Mouse (Mus musculus) midbrain, postnatal 0 days (tissue): ENCODE data around the gene Ryr2. TPM values are rescaled to one million over a fixed set of nuclear protein-coding genes. Genes with fewer than 3 reads are reported as not detected.

Experiments used
- ATAC-seq: fragments of 200-750 bp; cut with Nextera tagmentation; 2 replicates; pipeline ENCODE4 v1.8.0; 2017; ENCODE audit warnings: moderate number of reproducible peaks, mild to moderate bottlenecking, moderate TSS enrichment, moderate library complexity; ENCODE audit not compliant: low FRiP score
- DNase-seq: peaks from one replicate; pipeline ENCODE4 v3.0.0-alpha.2; 2015; ENCODE audit warnings: low spot score
- H3K27ac ChIP-seq: fragments of 300-500 bp; sonication (generic); 2 replicates; pipeline ENCODE4 v1.5.1; 2014; ENCODE audit warnings: low read depth, mild to moderate bottlenecking, low read length, mixed read lengths
- H3K27me3 ChIP-seq: fragments of 300-500 bp; sonication (generic); 2 replicates; pipeline ENCODE4 v1.6.1; 2014; ENCODE audit warnings: low read length, control low read depth, mixed read lengths; ENCODE audit not compliant: insufficient read depth
- H3K36me3 ChIP-seq: fragments of 300-500 bp; sonication (generic); 2 replicates; pipeline ENCODE4 v1.6.1; 2014; ENCODE audit warnings: low read length, control low read depth, mixed read lengths; ENCODE audit not compliant: insufficient read depth
- H3K4me1 ChIP-seq: fragments of 300-500 bp; sonication (generic); 2 replicates; pipeline ENCODE4 v1.6.1; 2014; ENCODE audit warnings: mild to moderate bottlenecking, control low read depth, antibody characterized with exemption, low read length, mixed read lengths; ENCODE audit not compliant: insufficient read depth
- H3K4me2 ChIP-seq: fragments of 300-500 bp; sonication (generic); 2 replicates; pipeline ENCODE4 v1.6.1; 2014; ENCODE audit warnings: low read depth, mild to moderate bottlenecking, low read length, mixed read lengths; ENCODE audit not compliant: poor library complexity, severe bottlenecking
- H3K4me3 ChIP-seq: fragments of 300-500 bp; sonication (generic); 2 replicates; pipeline ENCODE4 v1.5.1; 2014; ENCODE audit warnings: low read depth, mild to moderate bottlenecking, low read length, moderate library complexity
- H3K9ac ChIP-seq: fragments of 300-500 bp; sonication (generic); replicated peaks from 2 replicates; pipeline ENCODE4 v1.6.1; 2014; ENCODE audit warnings: mild to moderate bottlenecking, low read length, moderate library complexity, mixed read lengths; ENCODE audit not compliant: poor library complexity, severe bottlenecking
- H3K9me3 ChIP-seq: fragments of 300-500 bp; sonication (generic); 2 replicates; pipeline ENCODE4 v1.6.1; 2016; ENCODE audit warnings: low read length, control low read depth
- CTCF ChIP-seq: IDR thresholded peaks from 2 replicates; pipeline ENCODE4 v1.5.1; 2016; ENCODE audit warnings: antibody characterized with exemption, mild to moderate bottlenecking
- WGBS: fragments of 180-500 bp; shearing (Covaris S2); extraction: QIAGEN DNeasy Blood & Tissue Kit; methylation state at CpG from one replicate; pipeline ENCODE4 v1.1.7; 2014; 5-methylcytosine and 5-hydroxymethylcytosine counted together
- polyA plus RNA-seq: library from polyadenylated mRNA; unstranded; fragments of >200 nt; fragmentation: Nextera tagmentation; extraction: Ambion mirVana; gene quantifications from 2 replicates; pipeline ENCODE4 v1.2.1, GENCODE M21; 2015
- total RNA-seq: library from RNA; depleted of rRNA; stranded (reverse); fragments of >200 nt; gene quantifications from 2 replicates; pipeline ENCODE4 v1.2.3, GENCODE M21; 2014

Gene Ryr2
- total and polyA plus RNA-seq, 2 experiments from 2014 or later: 3.5 to 22.5 TPM

DNA sequence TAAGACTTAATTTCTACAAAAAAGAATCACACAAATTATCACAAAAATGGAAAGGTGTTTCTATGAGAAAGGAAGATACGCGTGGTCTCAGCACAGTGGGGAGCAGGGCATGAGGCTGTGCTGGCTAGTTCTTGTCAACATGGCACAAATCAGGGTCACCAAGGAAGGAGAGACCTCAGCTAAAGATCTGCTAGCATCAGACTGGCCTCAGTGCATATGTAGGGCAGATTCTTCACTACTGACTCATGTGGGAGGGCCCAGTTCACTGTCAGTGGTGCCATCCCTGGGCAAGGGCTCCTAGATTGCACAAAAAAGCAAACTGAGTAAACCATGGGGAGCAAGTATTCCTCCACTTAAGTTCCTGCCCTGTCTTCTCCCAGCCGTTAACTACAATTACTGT lies 405.0 kb downstream of the Ryr2 start:
- 91% methylated on average over 3 of the region's 3 CpGs for WGBS
- no peak for DNase-seq
- H3K4me3 ChIP-seq: no peak overlapping the region
- peaks cover 7% of the 10 kb centered on the region; the same call in 1 of the 2 replicates for H3K36me3 ChIP-seq
- no peak for TF ChIP-seq CTCF
- H3K27me3 ChIP-seq: no peaks in the 10 kb centered on the region
- no peak overlapping the region for H3K4me2 ChIP-seq
- H3K9me3 ChIP-seq: no peaks in the 10 kb centered on the region
- no peaks in the 10 kb centered on the region for H3K4me1 ChIP-seq
- ATAC-seq: no peak
- no peak overlapping the region for H3K9ac ChIP-seq
- no peak overlapping the region for H3K27ac ChIP-seq

DNA sequence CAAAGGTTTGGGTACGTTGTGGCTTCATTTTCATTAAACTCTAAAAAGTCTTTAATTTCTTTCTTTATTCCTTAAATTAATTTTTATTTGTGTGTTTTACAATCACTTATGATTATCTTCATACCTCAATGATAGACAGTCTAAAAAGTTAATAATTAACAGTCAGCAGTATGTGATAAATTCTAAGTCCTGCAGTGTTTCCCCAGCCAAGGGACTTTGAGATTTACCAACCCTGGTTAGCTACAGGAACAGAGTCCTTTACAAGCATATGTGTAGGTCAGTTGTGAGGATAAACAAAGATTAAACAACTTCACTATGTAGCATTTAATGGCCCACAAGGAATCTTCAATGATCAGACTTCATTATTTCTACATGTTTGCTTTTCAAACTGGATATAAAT lies 410.2 kb downstream of the Ryr2 start:
- Histone ChIP-seq H3K9ac (no peak overlapping the region), H3K27ac (no peak overlapping the region), H3K36me3 (peaks cover 10% of the 10 kb centered on the region), H3K9me3 (no peaks in the 10 kb centered on the region), H3K4me1 (no peaks in the 10 kb centered on the region), H3K4me2 (no peak overlapping the region), H3K4me3 (no peak overlapping the region), H3K27me3 (no peaks in the 10 kb centered on the region)
- ATAC-seq (no peak), DNase-seq (no peak)
- TF ChIP-seq CTCF: no peak
- WGBS: 81% methylated on average over 1 of the region's 1 CpGs

DNA sequence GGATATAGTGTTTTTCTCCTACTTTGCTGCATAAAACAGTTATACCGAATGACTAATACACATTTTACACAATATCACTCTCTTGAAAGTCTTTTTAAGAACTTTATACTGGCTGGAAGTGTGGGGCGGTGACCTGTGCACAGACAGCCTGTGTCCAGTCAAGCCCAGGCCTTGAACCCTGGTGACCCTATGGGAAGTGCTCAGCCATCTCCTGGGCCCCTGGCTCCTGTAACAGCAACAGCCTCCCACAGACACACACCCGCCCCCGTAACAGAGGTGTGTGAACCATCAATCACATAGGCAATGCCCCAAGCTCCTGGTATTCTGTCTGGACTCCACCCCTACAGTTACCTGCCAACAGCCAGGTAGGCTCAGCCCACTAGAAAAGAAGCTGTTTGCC lies 424.9 kb downstream of the Ryr2 start:
- H3K4me2 ChIP-seq: no peak overlapping the region
- no peaks in the 10 kb centered on the region for H3K27me3 ChIP-seq
- H3K36me3 ChIP-seq: no peaks in the 10 kb centered on the region
- no peak overlapping the region for H3K27ac ChIP-seq
- TF ChIP-seq CTCF: no peak
- ATAC-seq: no peak
- no peak overlapping the region for H3K4me3 ChIP-seq
- no peak overlapping the region for H3K9ac ChIP-seq
- H3K9me3 ChIP-seq: no peaks in the 10 kb centered on the region
- 89% methylated on average over 4 of the region's 4 CpGs for WGBS
- no peaks in the 10 kb centered on the region for H3K4me1 ChIP-seq
- no peak for DNase-seq

DNA sequence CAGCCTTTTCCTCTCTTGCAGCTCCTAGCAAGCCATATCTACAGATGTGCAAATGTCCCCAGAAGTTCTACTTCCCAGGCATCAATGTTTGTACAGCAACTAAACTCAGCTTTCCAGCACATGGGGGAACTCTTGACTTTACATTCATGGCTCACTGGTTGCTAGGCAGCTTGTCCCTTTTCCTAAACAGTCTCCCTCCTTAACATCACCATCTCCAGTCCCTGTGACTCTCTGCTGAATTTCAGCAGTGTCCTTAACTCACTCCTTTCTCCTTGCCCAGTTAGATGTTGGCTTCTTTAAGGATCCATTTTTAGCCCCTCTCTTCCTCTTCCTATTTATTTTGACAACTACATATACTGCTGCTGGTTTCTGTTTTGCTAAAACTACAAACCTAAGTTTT lies 443.9 kb downstream of the Ryr2 start:
- Histone ChIP-seq H3K9ac (no peak overlapping the region), H3K9me3 (no peaks in the 10 kb centered on the region), H3K27ac (no peak overlapping the region), H3K4me2 (no peak overlapping the region), H3K36me3 (peaks cover 2% of the 10 kb centered on the region; the same call in 1 of the 2 replicates), H3K4me1 (no peaks in the 10 kb centered on the region), H3K4me3 (no peak overlapping the region), H3K27me3 (no peaks in the 10 kb centered on the region)
- TF ChIP-seq CTCF: no peak
- DNase-seq (no peak), ATAC-seq (no peak)

DNA sequence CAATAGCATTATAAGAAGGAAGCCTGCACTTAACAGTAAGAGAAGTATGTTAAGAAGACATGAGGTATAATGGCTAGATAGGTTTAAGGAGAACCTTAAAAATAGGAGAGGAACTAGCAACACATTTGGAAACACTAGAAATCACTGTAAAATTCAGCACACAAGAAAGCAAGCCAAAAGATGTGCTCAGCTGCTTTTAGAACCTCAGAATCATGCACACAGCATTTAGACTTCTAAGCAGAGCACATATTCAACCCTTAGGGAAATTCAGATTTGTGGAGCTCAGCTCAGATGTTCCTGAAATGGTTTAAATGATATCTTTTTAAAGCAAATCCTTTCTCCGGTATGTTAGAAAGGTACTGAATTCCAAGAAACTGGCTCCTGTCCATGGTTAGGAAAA lies 461.9 kb downstream of the Ryr2 start:
- TF ChIP-seq CTCF: no peak
- Histone ChIP-seq H3K4me2 (no peak overlapping the region), H3K36me3 (peaks cover 2% of the 10 kb centered on the region; the same call in 1 of the 2 replicates), H3K9me3 (no peaks in the 10 kb centered on the region), H3K27ac (no peak overlapping the region), H3K4me1 (no peaks in the 10 kb centered on the region), H3K4me3 (no peak overlapping the region), H3K27me3 (no peaks in the 10 kb centered on the region), H3K9ac (no peak overlapping the region)
- WGBS: 87% methylated on average over 1 of the region's 1 CpGs
- no peak for DNase-seq
- no peak for ATAC-seq

DNA sequence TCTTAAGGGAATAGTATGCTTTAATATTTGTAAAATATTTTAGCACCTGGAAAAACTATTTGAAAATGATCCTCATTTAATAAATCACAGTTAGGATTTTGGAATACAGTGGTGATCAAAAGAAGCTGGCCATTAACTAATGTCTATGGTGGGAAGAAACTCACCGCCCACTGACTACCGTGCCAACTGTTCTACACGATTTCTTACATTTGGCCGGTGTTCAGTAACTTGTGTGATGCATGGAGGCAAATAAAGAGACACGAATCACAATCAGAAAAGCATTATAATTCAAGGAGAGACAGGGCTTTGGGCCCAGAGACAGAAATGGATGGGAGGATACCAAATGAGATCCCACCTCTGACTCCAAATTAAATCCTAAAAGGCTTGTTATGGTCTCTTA lies 470.4 kb downstream of the Ryr2 start:
- WGBS: 89% methylated on average over 5 of the region's 5 CpGs
- Histone ChIP-seq H3K27ac (no peak overlapping the region), H3K9ac (no peak overlapping the region), H3K27me3 (no peaks in the 10 kb centered on the region), H3K36me3 (peaks cover 7% of the 10 kb centered on the region; the same call in 1 of the 2 replicates), H3K4me1 (no peaks in the 10 kb centered on the region), H3K4me2 (no peak overlapping the region), H3K4me3 (no peak overlapping the region), H3K9me3 (no peaks in the 10 kb centered on the region)
- no peak for DNase-seq
- ATAC-seq: no peak
- TF ChIP-seq CTCF: no peak

DNA sequence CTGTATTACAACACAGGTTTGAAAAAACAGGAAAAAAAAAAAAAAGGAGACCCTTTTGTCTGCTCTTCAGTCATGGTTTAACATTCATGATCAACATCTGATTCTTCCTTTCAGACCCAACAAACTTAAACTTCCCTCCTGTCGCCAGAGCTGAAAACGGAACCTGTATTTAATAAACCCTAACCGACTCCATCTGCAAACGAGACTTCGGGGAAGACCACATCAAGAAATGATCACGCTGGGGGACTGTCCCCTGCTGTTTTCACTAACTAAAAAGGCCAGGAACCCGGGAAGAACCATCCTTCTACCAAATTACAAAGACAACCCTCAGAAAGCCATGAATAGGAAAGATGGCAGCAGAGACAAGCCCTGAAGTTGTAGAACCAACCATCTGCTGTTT lies 482.2 kb downstream of the Ryr2 start:
- DNase-seq (no peak), ATAC-seq (no peak)
- H3K27ac ChIP-seq: no peak overlapping the region
- no peak for TF ChIP-seq CTCF
- WGBS: 75% methylated on average over 7 of the region's 7 CpGs
- H3K4me2 ChIP-seq: no peak overlapping the region
- no peak overlapping the region for H3K4me3 ChIP-seq
- H3K9ac ChIP-seq: no peak overlapping the region
- H3K36me3 ChIP-seq: no peaks in the 10 kb centered on the region
- H3K9me3 ChIP-seq: no peaks in the 10 kb centered on the region
- H3K4me1 ChIP-seq: no peaks in the 10 kb centered on the region
- H3K27me3 ChIP-seq: no peaks in the 10 kb centered on the region
